Mouse (Mus musculus) CD4-positive, CD25-positive, alpha-beta regulatory T cell, adult 4 months (primary cell): ENCODE data around the gene Aqp6. TPM values are rescaled to one million over a fixed set of nuclear protein-coding genes. Genes with fewer than 3 reads are reported as not detected.

ENCODE experiments used
- ATAC-seq: one replicate; pipeline ENCODE4 v1.8.0; 2017
- polyA plus RNA-seq, 2 experiments: library from polyadenylated mRNA; unstranded; fragments of 100-300 nt; shearing (Covaris generic); gene quantifications; one replicate each; pipeline ENCODE4 v1.2.1; 2017

The Aqp6 gene
- polyA plus RNA-seq, 2 experiments from 2014 or later = not detected

GRCm38 (mm10) chr15:99599245-99600070, 1.7 kb upstream of the Aqp6 start:
- no peak for ATAC-seq

DNA sequence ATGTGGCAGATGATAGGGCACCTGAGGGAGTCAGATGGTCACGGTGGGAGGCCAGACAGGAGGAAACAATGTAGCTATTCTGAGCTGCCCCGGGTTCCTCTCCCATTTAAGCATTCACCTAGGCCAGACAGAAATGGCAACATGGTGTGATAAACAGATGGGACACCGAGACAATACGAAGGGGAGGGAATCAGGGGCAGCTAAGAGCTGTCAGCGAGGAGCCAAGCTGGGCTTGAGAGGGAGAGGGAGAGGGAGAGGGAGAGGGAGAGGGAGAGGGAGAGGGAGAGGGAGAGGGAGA, 572 bp downstream of the Aqp6 start:
- no peak for ATAC-seq

DNA sequence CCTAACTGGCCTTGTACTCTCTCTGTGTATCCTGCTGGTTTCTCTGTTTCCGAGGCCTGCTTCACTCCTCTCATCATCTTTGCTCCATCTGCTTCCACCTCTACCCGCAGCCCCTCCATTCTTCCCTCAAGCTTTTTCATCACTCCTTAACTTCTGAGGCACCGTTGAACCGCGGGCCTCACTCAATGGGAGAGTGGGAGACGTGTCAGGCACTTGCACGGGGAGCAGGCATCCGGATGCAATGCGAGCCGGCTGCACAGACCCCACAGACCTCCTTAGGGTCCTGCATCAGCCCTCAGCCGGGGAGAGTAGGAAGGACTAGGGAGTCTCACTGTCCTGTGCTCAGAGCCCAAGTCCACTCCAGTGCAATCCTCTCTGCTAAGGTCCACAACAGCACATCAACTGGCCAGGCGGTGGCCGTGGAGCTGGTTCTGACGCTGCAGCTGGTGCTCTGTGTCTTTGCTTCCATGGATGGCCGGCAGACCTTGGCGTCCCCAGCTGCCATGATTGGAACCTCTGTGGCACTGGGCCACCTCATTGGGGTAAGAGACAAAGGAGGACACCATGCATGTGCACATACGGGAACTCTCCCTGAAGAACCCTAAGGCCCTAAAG, 1.1 kb downstream of the Aqp6 start:
- ATAC-seq = no peak

DNA sequence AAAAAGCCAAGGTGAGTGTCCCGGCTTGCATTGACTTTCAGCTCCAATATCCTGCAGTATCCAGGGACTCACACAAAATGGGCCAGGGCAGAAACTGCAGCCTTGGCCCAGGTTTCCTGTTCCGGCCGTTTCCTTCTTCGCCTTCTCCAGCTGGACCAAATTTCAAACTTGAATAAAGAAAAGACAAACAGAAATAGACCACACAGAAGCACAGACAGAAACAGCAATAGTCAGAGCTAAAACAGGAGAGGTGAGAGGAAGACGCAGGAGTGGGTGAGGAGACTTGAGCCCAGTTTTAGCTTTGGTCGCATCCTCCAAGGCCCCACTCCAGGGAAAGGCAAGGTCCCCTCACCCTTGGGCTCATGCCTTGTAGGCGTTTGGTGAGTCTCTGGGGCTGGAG, 2.0 kb downstream of the Aqp6 start:
- no peak for ATAC-seq

GRCm38 (mm10) chr15:99605595-99605994, 4.4 kb downstream of the Aqp6 start:
- no peak for ATAC-seq

DNA sequence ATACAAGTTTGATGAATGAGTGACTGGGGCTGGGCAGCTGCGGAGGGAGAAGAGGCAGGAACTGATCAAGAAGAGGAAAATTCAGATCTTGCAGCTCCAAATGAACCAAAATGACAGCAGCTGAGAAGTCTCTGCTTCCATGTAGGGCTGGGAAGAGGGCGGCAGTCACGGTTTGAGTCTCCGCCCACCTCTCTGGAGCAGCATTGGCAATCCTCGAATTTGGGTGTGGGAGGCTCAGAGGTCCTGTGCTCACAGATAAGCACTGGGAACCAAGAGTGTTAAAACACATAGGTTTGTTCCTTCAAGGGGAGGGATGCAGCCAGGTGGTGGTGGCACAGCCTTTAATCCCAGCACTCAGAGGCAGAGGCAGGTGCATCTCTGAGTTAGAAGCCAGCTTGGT, 5.3 kb downstream of the Aqp6 start:
- ATAC-seq = no peak

DNA sequence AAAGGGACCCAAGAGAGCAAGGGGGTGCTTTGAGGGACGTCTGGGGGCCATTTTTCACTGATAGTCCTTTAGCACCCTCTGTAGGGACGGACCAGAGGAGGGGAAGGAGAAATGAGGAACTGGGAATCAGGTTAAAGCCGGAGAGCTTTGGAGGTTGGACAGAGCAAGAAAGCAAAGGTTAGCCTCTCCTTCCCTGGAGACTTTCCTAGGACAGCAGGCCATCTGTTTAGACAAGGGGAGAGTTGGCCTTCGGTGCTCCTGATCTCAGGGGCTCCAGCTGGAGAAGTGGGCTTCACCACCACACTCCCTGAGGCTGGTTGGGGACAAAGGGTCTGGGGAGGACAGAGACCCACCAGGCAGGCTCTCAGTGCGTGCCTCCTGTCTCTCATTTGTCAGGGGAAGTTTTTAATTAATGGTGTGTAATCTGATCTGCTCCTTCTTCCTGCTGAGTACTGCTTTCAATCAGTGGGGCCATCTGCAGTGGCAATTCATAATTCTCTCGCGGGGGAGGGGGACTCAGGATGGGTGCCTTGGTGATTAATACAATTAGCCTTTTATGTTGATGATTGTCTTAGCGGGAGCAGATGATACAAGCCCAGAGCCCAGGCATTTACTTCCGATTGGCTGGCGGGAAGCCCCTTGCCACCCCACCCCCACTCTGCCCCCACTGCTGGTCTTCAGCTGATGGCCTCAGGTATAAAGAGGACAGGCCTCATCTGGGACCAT, 6.4 kb downstream of the Aqp6 start:
- ATAC-seq = no peak

DNA sequence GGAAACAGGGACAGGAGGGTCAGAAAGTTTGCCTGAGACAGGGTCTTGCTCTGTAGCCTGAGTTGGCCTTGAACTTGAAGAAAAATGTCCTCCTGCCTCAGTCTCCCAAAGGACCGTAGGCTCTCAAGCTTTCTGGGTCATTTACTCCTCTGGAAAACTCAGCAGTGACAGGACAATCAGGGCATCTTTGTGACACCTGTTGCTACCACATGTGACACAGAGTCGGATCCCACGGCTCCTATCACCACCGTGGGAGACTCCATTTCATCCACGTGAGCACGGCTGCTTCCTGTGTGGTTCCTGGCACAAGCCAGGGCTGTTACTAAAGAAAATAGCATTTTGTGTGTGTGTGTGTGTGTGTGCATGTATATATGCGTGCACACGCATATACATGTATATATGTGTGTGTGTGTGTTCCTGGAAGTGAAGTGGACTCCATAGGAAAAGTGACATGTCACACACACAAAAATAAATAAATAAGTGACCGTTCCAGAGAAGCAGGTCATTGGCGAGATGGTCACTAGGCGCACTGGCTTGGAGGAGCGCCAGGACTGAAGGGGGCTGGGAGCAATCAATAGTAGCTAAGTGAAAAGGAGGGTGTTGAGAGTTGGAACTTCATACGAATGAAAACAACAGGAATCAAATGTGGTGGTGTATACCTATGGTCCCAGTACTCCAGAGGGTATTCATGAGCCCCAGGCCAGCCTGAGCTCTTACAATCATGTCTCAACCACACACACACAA, 7.4 kb downstream of the Aqp6 start:
- no peak for ATAC-seq

GRCm38 (mm10) chr15:99611563-99611962, 10.4 kb downstream of the Aqp6 start:
- ATAC-seq = no peak

DNA sequence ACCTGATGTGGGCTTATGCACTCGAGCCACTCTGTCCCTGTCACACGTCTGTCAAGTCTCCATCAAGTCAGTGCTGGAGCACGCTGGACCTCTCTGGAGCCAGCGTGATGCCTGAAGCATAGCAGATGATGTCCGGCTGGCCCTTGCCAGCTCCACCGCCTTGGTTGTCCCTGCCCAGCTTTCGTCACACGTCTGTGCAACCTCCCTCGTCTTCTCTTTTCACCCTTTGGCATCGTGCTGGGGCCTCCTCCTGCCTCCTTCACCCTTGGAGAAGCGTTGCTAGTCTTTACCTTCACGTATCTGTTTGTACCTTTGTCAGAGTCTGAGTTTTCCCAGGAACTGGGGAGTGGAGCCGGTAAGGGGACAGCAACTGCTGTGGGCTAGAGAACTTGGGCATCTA, 13.1 kb downstream of the Aqp6 start:
- ATAC-seq = no peak

- no peak for ATAC-seq
Measured at GRCm38 (mm10) chr15:99614753-99615152, 13.6 kb downstream of the Aqp6 start.

GRCm38 (mm10) chr15:99615246-99615645, 14.0 kb downstream of the Aqp6 start:
- ATAC-seq = no peak

- ATAC-seq = no peak
Measured at GRCm38 (mm10) chr15:99618595-99618994, 17.4 kb downstream of the Aqp6 start.

GRCm38 (mm10) chr15:99619821-99620220, 18.6 kb downstream of the Aqp6 start:
- no peak for ATAC-seq

GRCm38 (mm10) chr15:99622063-99622462, 20.9 kb downstream of the Aqp6 start:
- ATAC-seq = no peak

DNA sequence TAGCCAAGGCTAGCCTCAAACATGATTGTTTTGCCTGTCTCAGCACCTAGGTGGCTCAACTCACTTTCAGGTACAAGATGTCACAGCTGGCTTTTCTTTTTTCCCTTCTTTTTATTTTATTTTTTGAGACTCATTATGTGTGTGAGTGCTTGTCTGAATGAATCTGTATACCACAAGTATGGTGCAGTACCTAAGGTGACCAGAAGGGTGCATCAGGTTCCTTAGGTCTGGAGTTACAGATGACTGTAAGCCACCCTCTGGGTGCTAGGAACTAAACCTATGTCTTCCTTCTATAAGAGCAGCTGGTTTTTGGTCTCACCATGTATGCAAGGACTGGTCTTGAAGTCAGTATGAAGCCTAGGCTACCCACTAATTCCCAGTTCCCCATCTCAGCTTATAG, 30.4 kb downstream of the Aqp6 start:
- ATAC-seq = no peak

DNA sequence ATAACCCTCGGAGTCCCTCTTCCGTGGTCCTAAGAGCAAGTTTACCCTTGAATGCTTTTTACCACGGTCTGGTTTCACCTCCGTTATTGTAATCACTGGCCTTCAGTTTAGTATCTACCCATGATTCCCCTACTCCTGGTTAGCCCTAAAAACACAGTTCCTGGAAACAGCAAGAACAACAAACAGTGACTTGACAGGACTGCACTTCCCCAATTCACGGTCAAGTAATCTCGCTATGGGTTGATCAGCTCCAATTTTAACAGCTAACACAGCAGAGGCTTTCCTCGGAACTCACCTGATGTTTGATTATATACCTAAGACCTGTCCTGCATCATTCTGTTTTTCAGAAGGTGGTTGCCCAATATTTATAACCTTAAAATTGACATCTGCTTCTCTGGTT, 33.5 kb downstream of the Aqp6 start:
- no peak for ATAC-seq

DNA sequence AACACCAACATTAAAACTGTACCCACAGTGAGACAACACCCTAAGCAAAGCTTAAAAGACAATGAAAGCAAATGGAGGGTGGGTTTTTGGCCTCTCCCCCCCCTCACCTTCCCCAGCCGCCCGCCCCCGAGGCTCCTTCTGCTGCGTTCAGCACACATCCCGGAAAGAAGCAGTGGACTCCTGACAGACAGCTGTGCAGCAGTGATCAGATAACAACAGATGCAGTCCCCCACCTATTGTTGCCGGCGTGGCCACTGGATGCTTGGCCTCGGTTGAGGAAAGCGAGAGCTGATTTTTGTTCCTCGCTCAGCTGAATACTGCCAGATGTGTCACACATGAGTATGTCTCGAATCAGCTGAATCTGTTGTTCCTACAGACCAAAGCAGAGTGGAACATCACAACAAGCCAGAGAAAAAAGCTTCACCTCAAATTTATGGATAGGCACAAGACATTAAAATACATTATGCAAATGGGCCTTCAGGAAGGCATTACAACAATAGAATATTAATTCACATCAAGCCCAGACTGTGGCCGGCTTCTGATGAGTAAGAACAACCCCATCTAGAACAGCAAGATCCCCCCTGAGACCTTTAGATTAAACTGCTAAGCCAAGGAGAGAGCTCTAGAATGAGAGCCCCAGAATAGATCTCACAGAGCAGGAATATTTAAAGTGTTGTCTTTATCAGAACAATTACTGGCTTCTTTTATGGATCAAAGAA, 36.4 kb downstream of the Aqp6 start:
- no peak for ATAC-seq

DNA sequence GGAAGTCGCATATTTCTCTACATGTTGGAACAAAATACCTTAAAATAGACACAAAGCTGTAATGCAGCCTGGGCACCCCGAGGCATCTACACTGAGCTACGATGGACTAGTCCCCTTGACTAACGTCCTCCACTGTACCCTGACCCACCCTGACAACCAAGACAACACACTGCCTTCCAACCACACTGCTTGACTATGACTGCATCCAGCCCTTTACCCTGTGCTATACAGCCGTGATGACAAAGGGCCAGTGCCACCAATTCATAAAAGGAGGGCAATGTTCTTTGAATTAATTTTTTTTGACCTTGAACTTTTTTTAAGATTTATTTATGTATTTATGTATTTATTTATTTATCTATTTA, 36.9 kb downstream of the Aqp6 start:
- ATAC-seq = no peak

DNA sequence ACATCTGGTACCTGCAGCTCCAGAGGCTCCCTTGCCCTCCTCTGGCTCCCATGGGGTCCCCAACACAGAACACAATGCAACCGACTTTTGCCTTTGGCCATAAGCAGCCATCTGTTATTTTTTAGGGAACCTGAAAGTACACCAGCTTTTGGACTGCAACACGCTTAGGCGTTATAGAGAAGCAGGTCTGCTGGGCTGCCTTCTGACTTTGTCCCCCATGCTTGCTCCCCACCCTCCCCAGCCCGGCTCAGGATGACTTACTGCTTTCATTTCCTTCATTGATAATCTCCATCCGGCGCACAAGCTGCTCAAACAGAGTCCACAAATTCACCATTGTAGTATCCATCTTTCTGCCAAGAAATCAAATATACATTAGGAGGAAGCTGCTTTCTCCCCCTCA, 41.4 kb downstream of the Aqp6 start:
- no peak for ATAC-seq

GRCm38 (mm10) chr15:99643832-99644231, 42.6 kb downstream of the Aqp6 start:
- ATAC-seq = peak; percentile 87

DNA sequence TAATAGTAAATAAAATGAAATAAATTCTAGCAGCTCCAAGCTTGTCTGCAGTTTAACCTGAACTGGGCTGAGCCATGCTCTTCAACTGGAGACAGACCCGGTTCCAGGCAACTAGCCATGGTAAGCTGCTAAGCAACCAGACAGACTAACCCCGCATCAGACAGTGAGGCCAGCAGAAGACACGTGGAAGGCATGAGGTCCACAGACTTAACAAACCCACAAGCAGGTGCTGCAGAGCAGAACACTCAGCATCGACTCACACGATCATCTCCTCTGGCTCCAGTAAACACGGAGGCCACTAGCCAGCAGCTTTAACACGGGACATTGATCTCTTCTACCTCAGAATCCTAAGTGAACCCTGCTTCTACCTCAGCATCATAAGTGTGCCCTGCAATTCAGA, 43.6 kb downstream of the Aqp6 start:
- ATAC-seq = no peak

DNA sequence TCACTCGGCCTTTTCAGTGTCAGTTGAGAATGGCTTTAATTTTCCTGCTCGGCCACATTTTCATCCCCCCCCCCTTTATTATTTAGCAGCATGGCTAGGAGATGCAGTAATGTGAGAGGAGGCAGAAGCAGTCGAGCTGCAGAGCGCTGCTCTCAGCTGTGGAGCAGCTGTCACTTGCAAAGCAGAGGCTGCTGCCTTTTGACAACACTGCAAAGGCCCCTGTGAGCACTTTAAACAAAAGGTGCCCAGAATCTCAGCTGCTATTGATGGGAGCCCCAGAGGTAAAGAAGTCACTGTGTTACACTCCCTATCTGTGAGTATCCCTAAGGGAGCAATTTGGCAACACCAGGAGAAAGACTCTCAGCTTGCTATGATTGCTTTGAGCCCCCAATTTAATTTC, 47.1 kb downstream of the Aqp6 start:
- ATAC-seq = no peak
